Mouse (Mus musculus) splenic B cell, adult 2 months (primary cell): ENCODE measurements around the gene Syt5.

Experiments
- DNase-seq: peaks from one replicate; pipeline ENCODE4 v3.0.0-alpha.2; 2011; ENCODE audit warnings: low read depth, low spot score
- H3K27me3 ChIP-seq: 2 replicates; pipeline ENCODE4 v1.6.1; 2012; ENCODE audit warnings: mild to moderate bottlenecking, low read length, moderate library complexity, mixed read lengths; ENCODE audit not compliant: control insufficient read depth, poor library complexity, insufficient read depth, severe bottlenecking
- H3K36me3 ChIP-seq: 2 replicates; pipeline ENCODE4 v1.6.1; 2012; ENCODE audit warnings: mild to moderate bottlenecking, low read length, moderate library complexity, mixed read lengths; ENCODE audit not compliant: control insufficient read depth, poor library complexity, insufficient read depth, severe bottlenecking

Syt5 gene

GRCm38 (mm10) chr7:4497271-4497903 is 50.0 kb downstream of the Syt5 start:
- Histone ChIP-seq H3K27me3 (no peaks in the 10 kb centered on the region), H3K36me3 (peaks cover 2% of the 10 kb centered on the region)
- DNase-seq: no peak

GRCm38 (mm10) chr7:4496468-4496867 is 50.9 kb downstream of the Syt5 start:
- Histone ChIP-seq H3K27me3 (no peaks in the 10 kb centered on the region), H3K36me3 (peaks cover 2% of the 10 kb centered on the region)
- DNase-seq: no peak

GRCm38 (mm10) chr7:4493991-4494390 is 53.4 kb downstream of the Syt5 start:
- Histone ChIP-seq H3K36me3 (peaks cover 2% of the 10 kb centered on the region), H3K27me3 (no peaks in the 10 kb centered on the region)
- DNase-seq: no peak

GRCm38 (mm10) chr7:4492284-4493224 is 54.8 kb downstream of the Syt5 start:
- Histone ChIP-seq H3K27me3 (no peaks in the 10 kb centered on the region), H3K36me3 (peaks cover 2% of the 10 kb centered on the region)
- peak; percentile 54 for DNase-seq

GRCm38 (mm10) chr7:4491308-4491707 is 56.0 kb downstream of the Syt5 start:
- Histone ChIP-seq H3K36me3 (peaks cover 1% of the 10 kb centered on the region), H3K27me3 (no peaks in the 10 kb centered on the region)
- no peak for DNase-seq
